Mouse (Mus musculus) midbrain, embryonic 15.5 days (tissue): ENCODE measurements at regions not wholly inside any gene's neighbourhood (a gene's known extent, or its start where the extent isn't known, plus 50 kb on each side); places are given as distances from the start of the nearest gene placed in this dataset.

Source experiments
- ATAC-seq: fragments of 200-750 bp; cut with Nextera tagmentation; replicated peaks from 2 replicates; pipeline ENCODE4 v1.8.0; 2017; ENCODE audit warnings: moderate TSS enrichment
- H3K27ac ChIP-seq: fragments of 300-500 bp; sonication (generic); 2 replicates; pipeline ENCODE4 v1.5.1; 2015; ENCODE audit warnings: mild to moderate bottlenecking, inconsistent platforms
- H3K27me3 ChIP-seq: fragments of 300-500 bp; sonication (generic); replicated peaks from 2 replicates; pipeline ENCODE4 v1.6.1; 2015; ENCODE audit warnings: inconsistent platforms
- H3K36me3 ChIP-seq: fragments of 300-500 bp; sonication (generic); replicated peaks from 2 replicates; pipeline ENCODE4 v1.6.1; 2015; ENCODE audit warnings: inconsistent platforms
- H3K4me1 ChIP-seq: fragments of 300-500 bp; sonication (generic); 2 replicates; pipeline ENCODE4 v1.6.1; 2015; ENCODE audit warnings: inconsistent platforms
- H3K4me2 ChIP-seq: fragments of 300-500 bp; sonication (generic); 2 replicates; pipeline ENCODE4 v1.6.1; 2015; ENCODE audit warnings: inconsistent platforms, mild to moderate bottlenecking, moderate library complexity
- H3K4me3 ChIP-seq: fragments of 300-500 bp; sonication (generic); 2 replicates; pipeline ENCODE4 v1.5.1; 2015; ENCODE audit warnings: mild to moderate bottlenecking, inconsistent platforms
- H3K9ac ChIP-seq: fragments of 300-500 bp; sonication (generic); 2 replicates; pipeline ENCODE4 v1.6.1; 2015; ENCODE audit warnings: mild to moderate bottlenecking, inconsistent platforms
- H3K9me3 ChIP-seq: fragments of 300-500 bp; sonication (generic); 2 replicates; pipeline ENCODE4 v1.6.1; 2016; ENCODE audit warnings: inconsistent platforms
- WGBS: fragments of 180-500 bp; shearing (Covaris S2); methylation state at CpG from one replicate; pipeline ENCODE4 v1.1.7; 2015; ENCODE audit warnings: mixed read lengths; 5-methylcytosine and 5-hydroxymethylcytosine counted together

DNA sequence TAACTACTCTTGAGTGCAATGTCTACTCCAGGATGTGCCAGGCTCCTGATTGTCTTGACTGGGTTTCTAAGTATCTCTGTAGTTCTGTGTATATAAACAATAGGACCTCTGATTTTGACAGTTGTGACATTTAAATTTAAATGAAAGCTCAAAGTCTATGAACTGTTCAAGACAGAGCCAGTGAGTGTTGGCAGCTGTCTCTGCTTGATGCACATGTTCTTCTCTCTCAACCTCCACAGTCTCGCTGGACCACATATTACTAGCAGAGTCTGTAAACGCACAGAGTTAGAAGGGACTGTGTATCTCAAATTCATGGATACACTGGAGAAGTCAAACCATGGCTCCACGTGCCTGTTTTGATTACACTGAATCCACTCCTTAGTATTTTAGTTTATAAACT, 1291.0 kb downstream of the Defb40 start:
- WGBS, result 88% methylated on average over 3 of the region's 3 CpGs
- Histone ChIP-seq H3K4me3 (no peak overlapping the region), H3K36me3 (no peaks in the 10 kb centered on the region), H3K27me3 (no peaks in the 10 kb centered on the region), H3K9ac (no peak overlapping the region), H3K9me3 (no peaks in the 10 kb centered on the region), H3K4me2 (no peak overlapping the region), H3K27ac (no peak overlapping the region), H3K4me1 (no peaks in the 10 kb centered on the region)
- no peak for ATAC-seq

DNA sequence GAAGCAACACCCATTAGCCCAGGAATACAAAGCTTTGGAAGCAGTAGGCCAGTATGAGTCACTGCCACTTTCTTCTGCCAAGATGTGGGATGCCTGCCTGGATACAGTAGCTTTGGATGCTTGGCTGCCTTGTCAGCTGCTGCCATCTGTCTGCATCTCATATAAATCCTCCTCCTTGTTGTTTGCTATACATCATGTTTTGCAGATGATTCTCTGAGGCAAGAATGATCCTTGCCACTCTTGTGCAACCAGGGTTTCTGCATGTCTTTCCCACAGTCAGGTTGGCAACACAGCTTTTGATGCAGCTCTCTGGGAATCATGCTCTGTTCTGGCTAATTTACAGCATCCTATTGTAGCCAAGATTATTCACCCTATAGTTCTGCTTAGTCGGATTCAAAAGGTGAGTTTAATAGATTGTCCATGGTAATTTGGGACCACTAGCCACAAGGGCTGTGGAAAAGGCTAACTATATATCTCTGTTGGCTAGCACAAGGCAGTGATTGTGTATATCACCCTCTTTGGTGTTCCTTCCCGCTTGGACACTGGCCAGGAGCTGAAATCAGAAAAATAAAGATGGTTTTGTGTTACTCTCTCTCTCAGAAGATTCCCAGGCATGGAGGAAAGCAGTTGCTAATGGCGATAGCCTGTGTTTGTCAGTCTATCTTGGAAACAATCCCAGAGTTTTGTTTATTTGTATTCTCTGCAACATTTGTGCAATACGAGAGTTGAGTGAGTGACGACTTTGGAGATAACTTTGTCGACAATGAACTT, 1313.5 kb downstream of the Defb40 start:
- 48% methylated on average over 6 of the region's 6 CpGs for WGBS
- Histone ChIP-seq H3K9me3 (no peaks in the 10 kb centered on the region), H3K27me3 (no peaks in the 10 kb centered on the region), H3K36me3 (no peaks in the 10 kb centered on the region), H3K4me1 (no peaks in the 10 kb centered on the region; the same call in 1 of the 2 replicates), H3K9ac (no peak overlapping the region), H3K4me2 (no peak overlapping the region), H3K27ac (peak overlapping the region; percentile 67), H3K4me3 (no peak overlapping the region)
- peak; percentile 81 for ATAC-seq

DNA sequence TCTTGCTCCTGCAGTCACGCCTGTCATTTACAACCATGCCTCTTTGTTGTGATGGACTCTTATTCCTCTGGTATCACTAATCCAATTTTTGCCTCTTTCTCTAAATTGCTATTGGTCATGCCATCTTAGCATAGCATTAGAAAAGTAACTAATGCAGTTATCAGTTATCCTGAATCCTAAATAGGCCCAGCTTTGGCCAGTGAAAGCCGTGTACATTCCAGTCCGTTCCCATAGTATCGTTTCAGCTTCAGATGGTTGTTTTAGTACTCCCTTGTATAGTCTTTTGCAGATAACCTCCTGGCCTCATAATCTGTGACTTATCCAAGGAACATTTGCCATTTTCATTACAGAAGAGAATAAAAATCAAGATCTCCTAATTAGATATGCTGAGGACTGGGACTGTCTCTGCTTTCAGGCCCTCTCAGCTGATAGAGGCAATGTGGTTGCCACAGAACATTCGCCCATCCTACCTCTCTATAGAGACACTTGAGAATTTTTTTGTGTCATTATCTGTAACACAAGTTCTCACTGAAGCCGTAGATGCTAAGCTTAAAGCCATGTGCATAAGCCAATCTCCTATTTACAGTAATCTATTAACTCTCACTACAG, 1318.2 kb downstream of the Defb40 start:
- no peak overlapping the region for H3K4me2 ChIP-seq
- no peak; the same call in 1 of the 2 replicates for ATAC-seq
- H3K27me3 ChIP-seq, result no peaks in the 10 kb centered on the region
- WGBS, result 37% methylated on average over 6 of the region's 6 CpGs
- no peak overlapping the region for H3K9ac ChIP-seq
- H3K4me3 ChIP-seq, result no peak overlapping the region
- no peaks in the 10 kb centered on the region; the same call in 1 of the 2 replicates for H3K4me1 ChIP-seq
- H3K27ac ChIP-seq, result no peak overlapping the region
- H3K9me3 ChIP-seq, result no peaks in the 10 kb centered on the region
- no peaks in the 10 kb centered on the region for H3K36me3 ChIP-seq

DNA sequence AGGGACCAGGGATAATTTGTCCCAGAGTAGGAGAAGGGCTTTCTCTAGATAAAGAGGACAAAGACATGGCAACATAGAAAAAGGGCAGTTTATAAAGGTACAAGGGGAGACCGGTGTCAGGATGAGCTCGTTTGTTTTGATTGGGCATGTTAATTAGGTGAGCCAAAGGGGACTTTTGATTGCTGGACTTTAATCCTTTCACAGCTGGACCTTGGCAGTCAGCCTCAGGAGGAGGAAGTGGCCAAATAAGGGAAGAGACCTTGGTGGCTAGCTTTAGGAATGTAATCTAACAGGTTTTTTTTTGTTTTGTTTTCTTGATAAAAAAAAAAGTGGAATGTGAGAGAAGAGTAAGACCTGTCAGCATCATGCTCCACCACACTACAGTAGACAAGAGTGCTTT, 1324.3 kb downstream of the Defb40 start:
- Histone ChIP-seq H3K4me1 (no peaks in the 10 kb centered on the region), H3K27me3 (no peaks in the 10 kb centered on the region), H3K36me3 (no peaks in the 10 kb centered on the region), H3K4me2 (no peak overlapping the region), H3K4me3 (no peak overlapping the region), H3K27ac (no peak overlapping the region), H3K9me3 (no peaks in the 10 kb centered on the region), H3K9ac (no peak overlapping the region)
- ATAC-seq, result no peak
- WGBS, result 12% methylated on average over 2 of the region's 2 CpGs

GRCm38 (mm10) chr8:17647559-17647958, 1330.5 kb downstream of the Defb40 start:
- H3K9me3 ChIP-seq, result no peaks in the 10 kb centered on the region
- ATAC-seq, result no peak
- no peak overlapping the region for H3K4me3 ChIP-seq
- H3K27ac ChIP-seq, result no peak overlapping the region
- no peaks in the 10 kb centered on the region for H3K27me3 ChIP-seq
- H3K36me3 ChIP-seq, result no peaks in the 10 kb centered on the region
- no peak overlapping the region for H3K9ac ChIP-seq
- H3K4me2 ChIP-seq, result no peak overlapping the region
- H3K4me1 ChIP-seq, result no peaks in the 10 kb centered on the region

GRCm38 (mm10) chr8:17621109-17621508, 1356.9 kb downstream of the Defb40 start:
- no peaks in the 10 kb centered on the region for H3K27me3 ChIP-seq
- no peaks in the 10 kb centered on the region for H3K36me3 ChIP-seq
- no peaks in the 10 kb centered on the region for H3K4me1 ChIP-seq
- H3K27ac ChIP-seq, result no peak overlapping the region
- H3K9ac ChIP-seq, result no peak overlapping the region
- no peaks in the 10 kb centered on the region for H3K9me3 ChIP-seq
- H3K4me2 ChIP-seq, result no peak overlapping the region
- no peak overlapping the region for H3K4me3 ChIP-seq
- 44% methylated on average over 1 of the region's 1 CpGs for WGBS
- ATAC-seq, result no peak

- H3K9ac ChIP-seq, result no peak overlapping the region
- no peak overlapping the region for H3K27ac ChIP-seq
- H3K27me3 ChIP-seq, result no peaks in the 10 kb centered on the region
- H3K4me1 ChIP-seq, result no peaks in the 10 kb centered on the region
- no peak for ATAC-seq
- H3K36me3 ChIP-seq, result no peaks in the 10 kb centered on the region
- no peak overlapping the region for H3K4me2 ChIP-seq
- H3K9me3 ChIP-seq, result no peaks in the 10 kb centered on the region
- H3K4me3 ChIP-seq, result no peak overlapping the region
Measured at GRCm38 (mm10) chr8:17618846-17619245, 1359.2 kb downstream of the Defb40 start.

- Histone ChIP-seq H3K4me3 (no peak overlapping the region), H3K4me1 (no peaks in the 10 kb centered on the region), H3K9me3 (no peaks in the 10 kb centered on the region), H3K36me3 (no peaks in the 10 kb centered on the region), H3K4me2 (no peak overlapping the region), H3K27me3 (no peaks in the 10 kb centered on the region), H3K27ac (no peak overlapping the region), H3K9ac (no peak overlapping the region)
- ATAC-seq, result no peak
Measured at GRCm38 (mm10) chr8:17618147-17618546, 1359.9 kb downstream of the Defb40 start.

DNA sequence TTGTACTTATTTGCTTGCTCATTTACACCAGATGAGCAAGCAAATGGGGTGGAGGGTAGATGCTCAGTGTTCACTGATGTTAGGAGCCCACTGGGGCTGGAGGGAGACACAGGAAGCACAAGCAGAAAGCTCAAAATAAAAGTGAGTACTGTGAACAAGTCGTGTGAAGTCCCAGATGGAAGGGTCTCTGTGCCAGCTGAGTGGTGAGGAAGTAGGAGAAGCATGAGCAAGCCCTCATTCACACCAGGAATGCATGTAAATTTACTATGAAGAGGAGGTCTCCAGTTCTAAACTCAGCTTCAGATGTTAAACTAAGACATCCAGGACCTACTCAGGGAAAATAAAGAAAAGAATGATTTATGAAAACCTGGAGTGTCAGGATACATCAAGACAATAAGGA, 1375.2 kb downstream of the Defb40 start:
- no peak overlapping the region for H3K4me3 ChIP-seq
- H3K4me1 ChIP-seq, result no peaks in the 10 kb centered on the region
- no peaks in the 10 kb centered on the region for H3K9me3 ChIP-seq
- no peak overlapping the region for H3K9ac ChIP-seq
- no peaks in the 10 kb centered on the region for H3K27me3 ChIP-seq
- no peaks in the 10 kb centered on the region for H3K36me3 ChIP-seq
- no peak overlapping the region for H3K27ac ChIP-seq
- WGBS, result 37% methylated on average over 1 of the region's 1 CpGs
- H3K4me2 ChIP-seq, result no peak overlapping the region
- ATAC-seq, result no peak

GRCm38 (mm10) chr8:17598736-17599135, 1379.3 kb downstream of the Defb40 start:
- H3K9me3 ChIP-seq, result no peaks in the 10 kb centered on the region
- no peak overlapping the region for H3K4me2 ChIP-seq
- H3K9ac ChIP-seq, result no peak overlapping the region
- no peaks in the 10 kb centered on the region for H3K27me3 ChIP-seq
- H3K27ac ChIP-seq, result no peak overlapping the region
- no peak for ATAC-seq
- H3K36me3 ChIP-seq, result no peaks in the 10 kb centered on the region
- H3K4me3 ChIP-seq, result no peak overlapping the region
- H3K4me1 ChIP-seq, result no peaks in the 10 kb centered on the region
- 86% methylated on average over 4 of the region's 4 CpGs for WGBS

- Histone ChIP-seq H3K36me3 (no peaks in the 10 kb centered on the region), H3K9ac (no peak overlapping the region), H3K4me1 (no peaks in the 10 kb centered on the region), H3K4me3 (no peak overlapping the region), H3K4me2 (no peak overlapping the region), H3K27me3 (no peaks in the 10 kb centered on the region), H3K9me3 (no peaks in the 10 kb centered on the region), H3K27ac (no peak overlapping the region)
- ATAC-seq, result no peak
Measured at GRCm38 (mm10) chr8:17596559-17596958, 1381.5 kb downstream of the Defb40 start.

- ATAC-seq, result no peak
- H3K27ac ChIP-seq, result no peak overlapping the region
- H3K36me3 ChIP-seq, result no peaks in the 10 kb centered on the region
- 36% methylated on average over 1 of the region's 1 CpGs for WGBS
- no peaks in the 10 kb centered on the region for H3K27me3 ChIP-seq
- H3K4me2 ChIP-seq, result no peak overlapping the region
- H3K9me3 ChIP-seq, result no peaks in the 10 kb centered on the region
- H3K4me3 ChIP-seq, result no peak overlapping the region
- no peaks in the 10 kb centered on the region for H3K4me1 ChIP-seq
- H3K9ac ChIP-seq, result no peak overlapping the region
Measured at GRCm38 (mm10) chr8:17594607-17595006, 1383.4 kb downstream of the Defb40 start.

DNA sequence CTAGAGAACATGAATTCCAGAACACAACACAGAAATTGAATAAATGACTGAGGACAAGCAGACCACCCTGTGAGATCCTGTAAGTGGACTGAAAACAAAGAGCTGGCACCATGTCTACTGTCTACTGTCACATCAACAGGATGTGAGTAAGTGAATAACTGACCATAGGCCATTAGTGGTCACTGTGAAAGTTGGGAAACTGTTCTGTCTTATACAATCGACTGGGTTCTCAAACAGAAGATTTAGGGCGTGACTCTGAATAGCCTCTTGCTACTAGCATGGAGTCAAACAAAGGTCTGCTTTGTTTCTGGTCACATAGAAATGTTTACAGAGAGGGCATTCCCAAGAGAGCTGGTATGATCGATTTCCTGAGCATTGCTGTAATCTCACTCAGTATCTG, 1387.9 kb downstream of the Defb40 start:
- no peak for ATAC-seq
- 81% methylated on average over 3 of the region's 3 CpGs for WGBS
- H3K27me3 ChIP-seq, result no peaks in the 10 kb centered on the region

More for the DNA sequence above, 1387.9 kb downstream of the Defb40 start:
- Histone ChIP-seq H3K4me3 (no peak overlapping the region), H3K27ac (no peak overlapping the region), H3K9me3 (no peaks in the 10 kb centered on the region), H3K4me2 (no peak overlapping the region), H3K9ac (no peak overlapping the region), H3K4me1 (no peaks in the 10 kb centered on the region), H3K36me3 (no peaks in the 10 kb centered on the region)
